Mouse (Mus musculus): Measurements from ENCODE around the gene Zfp773. TPM values are rescaled to one million over a fixed set of nuclear protein-coding genes. Genes with fewer than 3 reads are reported as not detected.

Zfp773 gene
- polyA plus RNA-seq, 1 experiment from 2014 or later: 4.7 TPM

- ATAC-seq (replicated peaks; ENCODE audit: insufficient number of reproducible peaks, low FRiP score, low TSS enrichment, low read depth) (no peak), DNase-seq (ENCODE audit: low spot score) (no peak)
- no peaks in the 10 kb centered on the region for H3K36me3 ChIP-seq (replicated peaks; ENCODE audit: control insufficient read depth, insufficient read depth, low read depth, low read length)
- no peak overlapping the region; the same call in 1 of the 2 replicates for H3K4me2 ChIP-seq (ENCODE audit: low read depth, low read length)
- no peak overlapping the region for H3K9ac ChIP-seq (replicated peaks; ENCODE audit: low read length)
- no peak overlapping the region for H3K27ac ChIP-seq (replicated peaks; ENCODE audit: low read depth, low read length)
- no peaks in the 10 kb centered on the region for H3K9me3 ChIP-seq (replicated peaks; ENCODE audit: control insufficient read depth, low read length)
- peak overlapping the region; percentile 58 for H3K4me3 ChIP-seq (ENCODE audit: low read depth, low read length)
- 53% methylated on average over 6 of the region's 6 CpGs for WGBS
- no peaks in the 10 kb centered on the region for H3K4me1 ChIP-seq (ENCODE audit: control insufficient read depth, insufficient read depth, low read length)
- no peaks in the 10 kb centered on the region for H3K27me3 ChIP-seq (ENCODE audit: control insufficient read depth, insufficient read depth, low read length)
These were observed 15.0 kb downstream of the Zfp773 start for GRCm38 (mm10) chr7:7121602-7121980.

GRCm38 (mm10) chr7:7120921-7121601 is 15.5 kb downstream of the Zfp773 start, which contains the start of gene Zfp954:
Gene Zfp954, minus strand, starts transcription at chr7:7121488.
- Histone ChIP-seq H3K4me2 (ENCODE audit: low read depth, low read length) (peak within 1 kb of the TSS; percentile 46), H3K9me3 (replicated peaks; ENCODE audit: control insufficient read depth, low read length) (no peaks in the 10 kb centered on the region), H3K27ac (replicated peaks; ENCODE audit: low read depth, low read length) (no peak within 1 kb of the TSS), H3K36me3 (replicated peaks; ENCODE audit: control insufficient read depth, insufficient read depth, low read depth, low read length) (no peaks in the 10 kb centered on the region), H3K27me3 (ENCODE audit: control insufficient read depth, insufficient read depth, low read length) (no peaks in the 10 kb centered on the region), H3K4me1 (ENCODE audit: control insufficient read depth, insufficient read depth, low read length) (no peaks in the 10 kb centered on the region), H3K4me3 (ENCODE audit: low read depth, low read length) (peak within 1 kb of the TSS; percentile 58), H3K9ac (replicated peaks; ENCODE audit: low read length) (peak within 1 kb of the TSS; percentile 66)
- ATAC-seq (replicated peaks; ENCODE audit: insufficient number of reproducible peaks, low FRiP score, low TSS enrichment, low read depth): peak; percentile 91
- WGBS: under 1% methylated on average over 30 of the region's 30 CpGs
- peak; percentile 93 for DNase-seq (ENCODE audit: low spot score)

- 94% methylated on average over 2 of the region's 2 CpGs for WGBS
- no peak overlapping the region for H3K4me2 ChIP-seq (ENCODE audit: low read depth, low read length)
- H3K4me3 ChIP-seq (ENCODE audit: low read depth, low read length): no peak overlapping the region
- H3K9me3 ChIP-seq (replicated peaks; ENCODE audit: control insufficient read depth, low read length): no peaks in the 10 kb centered on the region
- H3K27me3 ChIP-seq (ENCODE audit: control insufficient read depth, insufficient read depth, low read length): no peaks in the 10 kb centered on the region
- no peak overlapping the region for H3K9ac ChIP-seq (replicated peaks; ENCODE audit: low read length)
- no peaks in the 10 kb centered on the region for H3K4me1 ChIP-seq (ENCODE audit: control insufficient read depth, insufficient read depth, low read length)
- no peak for DNase-seq (ENCODE audit: low spot score)
- H3K36me3 ChIP-seq (replicated peaks; ENCODE audit: control insufficient read depth, insufficient read depth, low read depth, low read length): peaks cover 7% of the 10 kb centered on the region
- no peak for ATAC-seq (replicated peaks; ENCODE audit: insufficient number of reproducible peaks, low FRiP score, low TSS enrichment, low read depth)
- H3K27ac ChIP-seq (replicated peaks; ENCODE audit: low read depth, low read length): no peak overlapping the region
These were observed 18.1 kb downstream of the Zfp773 start for GRCm38 (mm10) chr7:7118441-7118840.

GRCm38 (mm10) chr7:7108501-7108900 is 28.1 kb downstream of the Zfp773 start:
- no peak overlapping the region for H3K27ac ChIP-seq (replicated peaks; ENCODE audit: low read depth, low read length)
- WGBS: 87% methylated on average over 7 of the region's 7 CpGs
- H3K4me3 ChIP-seq (ENCODE audit: low read depth, low read length): no peak overlapping the region

More at GRCm38 (mm10) chr7:7108501-7108900, 28.1 kb downstream of the Zfp773 start:
- Histone ChIP-seq H3K9ac (replicated peaks; ENCODE audit: low read length) (no peak overlapping the region), H3K36me3 (replicated peaks; ENCODE audit: control insufficient read depth, insufficient read depth, low read depth, low read length) (no peaks in the 10 kb centered on the region), H3K27me3 (ENCODE audit: control insufficient read depth, insufficient read depth, low read length) (no peaks in the 10 kb centered on the region), H3K9me3 (replicated peaks; ENCODE audit: control insufficient read depth, low read length) (no peaks in the 10 kb centered on the region), H3K4me2 (ENCODE audit: low read depth, low read length) (no peak overlapping the region), H3K4me1 (ENCODE audit: control insufficient read depth, insufficient read depth, low read length) (no peaks in the 10 kb centered on the region)
- ATAC-seq (replicated peaks; ENCODE audit: insufficient number of reproducible peaks, low FRiP score, low TSS enrichment, low read depth) (no peak), DNase-seq (ENCODE audit: low spot score) (no peak)

Other genes starting within 250 kb of the Zfp773 start
- not detected in 2 replicates for gene Aurkc, start 141.5 kb downstream of the Zfp773 start, polyA plus RNA-seq (2014; fragmentation: Nextera tagmentation; extraction: Ambion mirVana)
- 16.3 and 17.5 TPM in 2 replicates for gene Zfp954, start 15.3 kb downstream of the Zfp773 start, polyA plus RNA-seq (2014; fragmentation: Nextera tagmentation; extraction: Ambion mirVana)
- 3.0 and 4.5 TPM in 2 replicates for gene Zfp418, start 34.6 kb upstream of the Zfp773 start, polyA plus RNA-seq (2014; fragmentation: Nextera tagmentation; extraction: Ambion mirVana)
- gene Zfp772, start 73.2 kb upstream of the Zfp773 start, polyA plus RNA-seq (2014; fragmentation: Nextera tagmentation; extraction: Ambion mirVana): 10.8 and 11.5 TPM in 2 replicates
- gene Vmn2r29, start 110.6 kb upstream of the Zfp773 start, polyA plus RNA-seq (2014; fragmentation: Nextera tagmentation; extraction: Ambion mirVana): 0.27 and 0.45 TPM in 2 replicates
- 2.5 and 3.0 TPM in 2 replicates for gene Gm45844, start 141.5 kb upstream of the Zfp773 start, polyA plus RNA-seq (2014; fragmentation: Nextera tagmentation; extraction: Ambion mirVana)
- gene Clcn4, start 164.1 kb upstream of the Zfp773 start, polyA plus RNA-seq (2014; fragmentation: Nextera tagmentation; extraction: Ambion mirVana): 36.5 and 41.4 TPM in 2 replicates
- gene Vmn2r30, start 200.9 kb upstream of the Zfp773 start, polyA plus RNA-seq (2014; fragmentation: Nextera tagmentation; extraction: Ambion mirVana): not detected in 2 replicates
- gene Gm45783, start 237.8 kb upstream of the Zfp773 start, polyA plus RNA-seq (2014; fragmentation: Nextera tagmentation; extraction: Ambion mirVana): not detected in 2 replicates